Mouse (Mus musculus) midbrain, postnatal 0 days (tissue): Measurements from ENCODE around the gene Rock2. TPM values are rescaled to one million over a fixed set of nuclear protein-coding genes. Genes with fewer than 3 reads are reported as not detected.

Experiments used
- ATAC-seq: fragments of 200-750 bp; cut with Nextera tagmentation; 2 replicates; pipeline ENCODE4 v1.8.0; 2017; ENCODE audit warnings: moderate number of reproducible peaks, mild to moderate bottlenecking, moderate TSS enrichment, moderate library complexity; ENCODE audit not compliant: low FRiP score
- DNase-seq: peaks from one replicate; pipeline ENCODE4 v3.0.0-alpha.2; 2015; ENCODE audit warnings: low spot score
- H3K27ac ChIP-seq: fragments of 300-500 bp; sonication (generic); 2 replicates; pipeline ENCODE4 v1.5.1; 2014; ENCODE audit warnings: low read depth, mild to moderate bottlenecking, low read length, mixed read lengths
- H3K27me3 ChIP-seq: fragments of 300-500 bp; sonication (generic); 2 replicates; pipeline ENCODE4 v1.6.1; 2014; ENCODE audit warnings: low read length, control low read depth, mixed read lengths; ENCODE audit not compliant: insufficient read depth
- H3K36me3 ChIP-seq: fragments of 300-500 bp; sonication (generic); 2 replicates; pipeline ENCODE4 v1.6.1; 2014; ENCODE audit warnings: low read length, control low read depth, mixed read lengths; ENCODE audit not compliant: insufficient read depth
- H3K4me1 ChIP-seq: fragments of 300-500 bp; sonication (generic); 2 replicates; pipeline ENCODE4 v1.6.1; 2014; ENCODE audit warnings: mild to moderate bottlenecking, control low read depth, antibody characterized with exemption, low read length, mixed read lengths; ENCODE audit not compliant: insufficient read depth
- H3K4me2 ChIP-seq: fragments of 300-500 bp; sonication (generic); 2 replicates; pipeline ENCODE4 v1.6.1; 2014; ENCODE audit warnings: low read depth, mild to moderate bottlenecking, low read length, mixed read lengths; ENCODE audit not compliant: poor library complexity, severe bottlenecking
- H3K4me3 ChIP-seq: fragments of 300-500 bp; sonication (generic); 2 replicates; pipeline ENCODE4 v1.5.1; 2014; ENCODE audit warnings: low read depth, mild to moderate bottlenecking, low read length, moderate library complexity
- H3K9ac ChIP-seq: fragments of 300-500 bp; sonication (generic); replicated peaks from 2 replicates; pipeline ENCODE4 v1.6.1; 2014; ENCODE audit warnings: mild to moderate bottlenecking, low read length, moderate library complexity, mixed read lengths; ENCODE audit not compliant: poor library complexity, severe bottlenecking
- H3K9me3 ChIP-seq: fragments of 300-500 bp; sonication (generic); 2 replicates; pipeline ENCODE4 v1.6.1; 2016; ENCODE audit warnings: low read length, control low read depth
- CTCF ChIP-seq: IDR thresholded peaks from 2 replicates; pipeline ENCODE4 v1.5.1; 2016; ENCODE audit warnings: antibody characterized with exemption, mild to moderate bottlenecking
- WGBS: fragments of 180-500 bp; shearing (Covaris S2); extraction: QIAGEN DNeasy Blood & Tissue Kit; methylation state at CpG from one replicate; pipeline ENCODE4 v1.1.7; 2014; 5-methylcytosine and 5-hydroxymethylcytosine counted together
- polyA plus RNA-seq: library from polyadenylated mRNA; unstranded; fragments of >200 nt; fragmentation: Nextera tagmentation; extraction: Ambion mirVana; gene quantifications from 2 replicates; pipeline ENCODE4 v1.2.1, GENCODE M21; 2015
- total RNA-seq: library from RNA; depleted of rRNA; stranded (reverse); fragments of >200 nt; gene quantifications from 2 replicates; pipeline ENCODE4 v1.2.3, GENCODE M21; 2014; rRNA removed

The Rock2 gene
- total RNA-seq, result 27.3 and 40.5 TPM in 2 replicates
- polyA plus RNA-seq, result 9.0 and 12.7 TPM in 2 replicates

- H3K36me3 ChIP-seq, result no peaks in the 10 kb centered on the region
- peak within 1 kb of the TSS; percentile 90 for H3K27ac ChIP-seq
- no peaks in the 10 kb centered on the region for H3K27me3 ChIP-seq
- whole genome bisulfite sequencing, result under 1% methylated on average over 75 of the region's 130 CpGs
- H3K4me1 ChIP-seq, result peaks cover 12% of the 10 kb centered on the region; the same call in 1 of the 2 replicates
- DNase-seq, result peak; percentile 86
- peak within 1 kb of the TSS; percentile 94 for H3K4me3 ChIP-seq
- peak within 1 kb of the TSS; percentile 91 for H3K9ac ChIP-seq
- ATAC-seq, result peak; percentile 91
- no peak for TF ChIP-seq CTCF
- H3K9me3 ChIP-seq, result no peaks in the 10 kb centered on the region
- peak within 1 kb of the TSS; percentile 84 for H3K4me2 ChIP-seq
These were observed at the start of gene Rock2 for GRCm38 (mm10) chr12:16894396-16895220. Gene Rock2, plus strand, starts transcription at chr12:16894895.

- Histone ChIP-seq H3K9me3 (no peaks in the 10 kb centered on the region), H3K27ac (no peak overlapping the region), H3K36me3 (no peaks in the 10 kb centered on the region), H3K4me2 (no peak overlapping the region), H3K27me3 (no peaks in the 10 kb centered on the region), H3K4me3 (no peak overlapping the region), H3K4me1 (no peaks in the 10 kb centered on the region), H3K9ac (no peak overlapping the region)
- no peak for DNase-seq
- TF ChIP-seq CTCF, result no peak
- no peak for ATAC-seq
- 92% methylated on average over 4 of the region's 4 CpGs for WGBS
These were observed 47.4 kb upstream of the Rock2 start for GRCm38 (mm10) chr12:16847204-16847792.

- ATAC-seq, result no peak
- DNase-seq, result no peak
- WGBS, result 87% methylated on average over 2 of the region's 2 CpGs
- H3K4me2 ChIP-seq, result no peak overlapping the region
- H3K9ac ChIP-seq, result no peak overlapping the region
- H3K4me3 ChIP-seq, result no peak overlapping the region
- no peaks in the 10 kb centered on the region for H3K4me1 ChIP-seq
- no peaks in the 10 kb centered on the region for H3K27me3 ChIP-seq
- H3K36me3 ChIP-seq, result no peaks in the 10 kb centered on the region
- no peaks in the 10 kb centered on the region for H3K9me3 ChIP-seq
- H3K27ac ChIP-seq, result no peak overlapping the region
- no peak for TF ChIP-seq CTCF
These were observed 46.2 kb upstream of the Rock2 start for GRCm38 (mm10) chr12:16848501-16848900.

GRCm38 (mm10) chr12:16849821-16850220 is 44.9 kb upstream of the Rock2 start:
- Histone ChIP-seq H3K9me3 (no peaks in the 10 kb centered on the region), H3K4me3 (no peak overlapping the region), H3K36me3 (no peaks in the 10 kb centered on the region), H3K27ac (no peak overlapping the region), H3K27me3 (no peaks in the 10 kb centered on the region), H3K9ac (no peak overlapping the region), H3K4me1 (no peaks in the 10 kb centered on the region), H3K4me2 (no peak overlapping the region)
- DNase-seq, result no peak
- no peak for TF ChIP-seq CTCF
- WGBS, result 72% methylated on average over 2 of the region's 2 CpGs
- no peak for ATAC-seq

- no peak overlapping the region for H3K4me2 ChIP-seq
- H3K9ac ChIP-seq, result no peak overlapping the region
- no peak overlapping the region for H3K4me3 ChIP-seq
- no peak for DNase-seq
- TF ChIP-seq CTCF, result peak; percentile 54
- no peaks in the 10 kb centered on the region for H3K4me1 ChIP-seq
- H3K9me3 ChIP-seq, result no peaks in the 10 kb centered on the region
- no peak for ATAC-seq
- H3K27me3 ChIP-seq, result no peaks in the 10 kb centered on the region
- H3K27ac ChIP-seq, result no peak overlapping the region
- H3K36me3 ChIP-seq, result no peaks in the 10 kb centered on the region
- 47% methylated on average over 16 of the region's 16 CpGs for WGBS
These were observed 44.0 kb upstream of the Rock2 start for GRCm38 (mm10) chr12:16850431-16851375.
